Mouse (Mus musculus) lung, embryonic 15.5 days (tissue): ENCODE results near the gene Ccdc170. TPM values are rescaled to one million over a fixed set of nuclear protein-coding genes. Genes with fewer than 3 reads are reported as not detected.

Experiments used
- ATAC-seq: fragments of 200-750 bp; cut with Nextera tagmentation; 2 replicates; pipeline ENCODE4 v1.8.0; 2017; ENCODE audit warnings: moderate number of reproducible peaks, borderline replicate concordance; ENCODE audit not compliant: low FRiP score, low TSS enrichment; ENCODE audit errors: extremely low read depth
- H3K27ac ChIP-seq: fragments of 300-500 bp; sonication (generic); 2 replicates; pipeline ENCODE4 v1.5.1; 2015; ENCODE audit warnings: moderate library complexity, mild to moderate bottlenecking, inconsistent platforms
- H3K27me3 ChIP-seq: fragments of 300-500 bp; sonication (generic); 2 replicates; pipeline ENCODE4 v1.6.1; 2015; ENCODE audit warnings: inconsistent platforms
- H3K36me3 ChIP-seq: fragments of 300-500 bp; sonication (generic); 2 replicates; pipeline ENCODE4 v1.6.1; 2015; ENCODE audit warnings: inconsistent platforms
- H3K4me1 ChIP-seq: fragments of 300-500 bp; sonication (generic); 2 replicates; pipeline ENCODE4 v1.6.1; 2015; ENCODE audit warnings: inconsistent platforms
- H3K4me2 ChIP-seq: fragments of 300-500 bp; sonication (generic); 2 replicates; pipeline ENCODE4 v1.6.1; 2015; ENCODE audit warnings: inconsistent platforms, mild to moderate bottlenecking, moderate library complexity
- H3K4me3 ChIP-seq: fragments of 300-500 bp; sonication (generic); 2 replicates; pipeline ENCODE4 v1.5.1; 2015; ENCODE audit warnings: mild to moderate bottlenecking, inconsistent platforms
- H3K9ac ChIP-seq: fragments of 300-500 bp; sonication (generic); 2 replicates; pipeline ENCODE4 v1.6.1; 2015; ENCODE audit warnings: inconsistent platforms
- H3K9me3 ChIP-seq: fragments of 300-500 bp; sonication (generic); 2 replicates; pipeline ENCODE4 v1.6.1; 2016; ENCODE audit warnings: inconsistent platforms
- WGBS: fragments of 180-500 bp; shearing (Covaris S2); methylation state at CpG from one replicate; pipeline ENCODE4 v1.1.7; 2015; 5-methylcytosine and 5-hydroxymethylcytosine counted together
- polyA plus RNA-seq: library from polyadenylated mRNA; unstranded; fragments of >200 nt; fragmentation: Nextera tagmentation; extraction: Ambion mirVana; gene quantifications from 2 replicates; pipeline ENCODE4 v1.2.1, GENCODE M21; 2015

The Ccdc170 gene
- polyA plus RNA-seq, 1 experiment from 2014 or later: 0.24 TPM

GRCm38 (mm10) chr10:4570778-4571177, 88.5 kb downstream of the Ccdc170 start:
- Histone ChIP-seq H3K4me2 (no peak overlapping the region), H3K9me3 (no peaks in the 10 kb centered on the region), H3K4me1 (no peaks in the 10 kb centered on the region), H3K27me3 (no peaks in the 10 kb centered on the region), H3K4me3 (no peak overlapping the region), H3K36me3 (no peaks in the 10 kb centered on the region), H3K27ac (no peak overlapping the region), H3K9ac (no peak overlapping the region)
- ATAC-seq: no peak
- WGBS: 88% methylated on average over 4 of the region's 4 CpGs

- Histone ChIP-seq H3K4me1 (no peaks in the 10 kb centered on the region), H3K9me3 (no peaks in the 10 kb centered on the region), H3K36me3 (no peaks in the 10 kb centered on the region), H3K4me2 (no peak overlapping the region), H3K27me3 (no peaks in the 10 kb centered on the region), H3K9ac (no peak overlapping the region), H3K4me3 (no peak overlapping the region), H3K27ac (no peak overlapping the region)
- 76% methylated on average over 4 of the region's 4 CpGs for WGBS
- ATAC-seq: no peak
Observed at GRCm38 (mm10) chr10:4571304-4571703, 89.0 kb downstream of the Ccdc170 start.

- Histone ChIP-seq H3K36me3 (no peaks in the 10 kb centered on the region), H3K9me3 (no peaks in the 10 kb centered on the region), H3K4me3 (no peak overlapping the region), H3K9ac (no peak overlapping the region), H3K4me1 (no peaks in the 10 kb centered on the region), H3K27ac (no peak overlapping the region), H3K4me2 (no peak overlapping the region), H3K27me3 (no peaks in the 10 kb centered on the region)
- no peak for ATAC-seq
- 87% methylated on average over 5 of the region's 5 CpGs for WGBS
Observed at GRCm38 (mm10) chr10:4581905-4582304, 99.6 kb downstream of the Ccdc170 start.

GRCm38 (mm10) chr10:4586691-4587090, 104.4 kb downstream of the Ccdc170 start:
- Histone ChIP-seq H3K27ac (no peak overlapping the region), H3K36me3 (no peaks in the 10 kb centered on the region), H3K27me3 (no peaks in the 10 kb centered on the region), H3K4me3 (no peak overlapping the region), H3K9me3 (no peaks in the 10 kb centered on the region), H3K9ac (no peak overlapping the region), H3K4me2 (no peak overlapping the region), H3K4me1 (no peaks in the 10 kb centered on the region)
- 85% methylated on average over 6 of the region's 6 CpGs for WGBS
- ATAC-seq: no peak

- ATAC-seq: no peak
- WGBS: 73% methylated on average over 4 of the region's 4 CpGs
Observed at GRCm38 (mm10) chr10:4589576-4589975, 107.3 kb downstream of the Ccdc170 start.

GRCm38 (mm10) chr10:4590956-4591355, 108.7 kb downstream of the Ccdc170 start:
- H3K4me1 ChIP-seq: no peaks in the 10 kb centered on the region
- no peaks in the 10 kb centered on the region for H3K9me3 ChIP-seq
- no peak overlapping the region for H3K9ac ChIP-seq
- H3K4me2 ChIP-seq: no peak overlapping the region
- no peak for ATAC-seq
- no peak overlapping the region for H3K27ac ChIP-seq
- no peak overlapping the region for H3K4me3 ChIP-seq
- H3K27me3 ChIP-seq: no peaks in the 10 kb centered on the region
- H3K36me3 ChIP-seq: no peaks in the 10 kb centered on the region
- 50% methylated on average over 8 of the region's 8 CpGs for WGBS

More at GRCm38 (mm10) chr10:4589576-4589975, 107.3 kb downstream of the Ccdc170 start:
- no peaks in the 10 kb centered on the region for H3K36me3 ChIP-seq
- H3K4me3 ChIP-seq: no peak overlapping the region
- no peaks in the 10 kb centered on the region for H3K27me3 ChIP-seq
- H3K9ac ChIP-seq: no peak overlapping the region
- H3K27ac ChIP-seq: no peak overlapping the region
- no peaks in the 10 kb centered on the region for H3K4me1 ChIP-seq
- H3K9me3 ChIP-seq: no peaks in the 10 kb centered on the region
- no peak overlapping the region for H3K4me2 ChIP-seq

- Histone ChIP-seq H3K27me3 (no peaks in the 10 kb centered on the region), H3K9me3 (no peaks in the 10 kb centered on the region), H3K27ac (no peak overlapping the region), H3K4me1 (no peaks in the 10 kb centered on the region), H3K9ac (no peak overlapping the region), H3K36me3 (no peaks in the 10 kb centered on the region), H3K4me3 (no peak overlapping the region), H3K4me2 (no peak overlapping the region)
- 56% methylated on average over 4 of the region's 4 CpGs for WGBS
- no peak for ATAC-seq
Observed at GRCm38 (mm10) chr10:4593828-4594227, 111.5 kb downstream of the Ccdc170 start.

- Histone ChIP-seq H3K4me2 (no peak overlapping the region), H3K27me3 (no peaks in the 10 kb centered on the region), H3K27ac (no peak overlapping the region), H3K9me3 (no peaks in the 10 kb centered on the region), H3K4me3 (no peak overlapping the region), H3K9ac (no peak overlapping the region), H3K36me3 (no peaks in the 10 kb centered on the region), H3K4me1 (no peaks in the 10 kb centered on the region)
- WGBS: 80% methylated on average over 4 of the region's 4 CpGs
- ATAC-seq: no peak
Observed at GRCm38 (mm10) chr10:4597211-4597610, 114.9 kb downstream of the Ccdc170 start.

- no peak overlapping the region for H3K4me3 ChIP-seq
- H3K9ac ChIP-seq: no peak overlapping the region
- no peaks in the 10 kb centered on the region for H3K36me3 ChIP-seq
- H3K4me2 ChIP-seq: no peak overlapping the region
- no peaks in the 10 kb centered on the region for H3K4me1 ChIP-seq
- no peaks in the 10 kb centered on the region for H3K9me3 ChIP-seq
- 54% methylated on average over 10 of the region's 10 CpGs for WGBS
- no peak overlapping the region for H3K27ac ChIP-seq
- ATAC-seq: no peak
- H3K27me3 ChIP-seq: no peaks in the 10 kb centered on the region
Observed at GRCm38 (mm10) chr10:4598244-4598842, 116.0 kb downstream of the Ccdc170 start.

- Histone ChIP-seq H3K27ac (no peak overlapping the region), H3K9me3 (no peaks in the 10 kb centered on the region), H3K9ac (no peak overlapping the region), H3K27me3 (no peaks in the 10 kb centered on the region), H3K4me1 (no peaks in the 10 kb centered on the region), H3K4me2 (no peak overlapping the region), H3K36me3 (no peaks in the 10 kb centered on the region), H3K4me3 (no peak overlapping the region)
- no peak for ATAC-seq
- WGBS: 82% methylated on average over 12 of the region's 12 CpGs
Observed at GRCm38 (mm10) chr10:4598916-4599315, 116.6 kb downstream of the Ccdc170 start.

- Histone ChIP-seq H3K9ac (no peak overlapping the region), H3K4me1 (no peaks in the 10 kb centered on the region), H3K9me3 (no peaks in the 10 kb centered on the region), H3K27ac (no peak overlapping the region), H3K36me3 (no peaks in the 10 kb centered on the region), H3K27me3 (no peaks in the 10 kb centered on the region), H3K4me3 (no peak overlapping the region), H3K4me2 (no peak overlapping the region)
- 62% methylated on average over 4 of the region's 4 CpGs for WGBS
- no peak for ATAC-seq
Observed at GRCm38 (mm10) chr10:4599591-4599990, 117.3 kb downstream of the Ccdc170 start.

GRCm38 (mm10) chr10:4600796-4601474, 118.6 kb downstream of the Ccdc170 start:
- H3K4me1 ChIP-seq: no peaks in the 10 kb centered on the region
- no peak for ATAC-seq
- H3K4me3 ChIP-seq: no peak overlapping the region
- no peaks in the 10 kb centered on the region for H3K9me3 ChIP-seq
- H3K27ac ChIP-seq: no peak overlapping the region
- no peaks in the 10 kb centered on the region for H3K27me3 ChIP-seq
- WGBS: 57% methylated on average over 2 of the region's 2 CpGs
- no peak overlapping the region for H3K9ac ChIP-seq
- H3K36me3 ChIP-seq: no peaks in the 10 kb centered on the region
- H3K4me2 ChIP-seq: no peak overlapping the region
